Mouse (Mus musculus): ENCODE data around the gene Cygb.
A peak's percentile ranks its signal among the peaks of the same experiment; 100 is the strongest.

Cygb gene

GRCm38 (mm10) chr11:116654255-116654821, at the start of gene Cygb:
Gene Cygb, minus strand, starts transcription at chr11:116654313.
- DNase-seq (ENCODE audit: low read depth, low spot score), result peak; percentile 48

GRCm38 (mm10) chr11:116701377-116701841, 47.3 kb upstream of the Cygb start:
- no peak for DNase-seq (ENCODE audit: low read depth, low spot score)

- DNase-seq (ENCODE audit: low read depth, low spot score), result no peak
Observed at GRCm38 (mm10) chr11:116697521-116697920, 43.4 kb upstream of the Cygb start.

GRCm38 (mm10) chr11:116696426-116696825, 42.3 kb upstream of the Cygb start:
- DNase-seq (ENCODE audit: low read depth, low spot score), result no peak

GRCm38 (mm10) chr11:116695194-116695880, 41.2 kb upstream of the Cygb start:
- DNase-seq (ENCODE audit: low read depth, low spot score), result no peak

GRCm38 (mm10) chr11:116694250-116695193, 40.4 kb upstream of the Cygb start:
- DNase-seq (ENCODE audit: low read depth, low spot score), result peak; percentile 41

GRCm38 (mm10) chr11:116693899-116694249, 39.8 kb upstream of the Cygb start:
- DNase-seq (ENCODE audit: low read depth, low spot score), result no peak

- no peak for DNase-seq (ENCODE audit: low read depth, low spot score)
Observed at GRCm38 (mm10) chr11:116690701-116691575, 36.8 kb upstream of the Cygb start.

- DNase-seq (ENCODE audit: low read depth, low spot score), result no peak
Observed at GRCm38 (mm10) chr11:116689622-116690021, 35.5 kb upstream of the Cygb start.

- DNase-seq (ENCODE audit: low read depth, low spot score), result no peak
Observed at GRCm38 (mm10) chr11:116687897-116688296, 33.8 kb upstream of the Cygb start.

- DNase-seq (ENCODE audit: low read depth, low spot score), result no peak
Observed at GRCm38 (mm10) chr11:116685729-116686128, 31.6 kb upstream of the Cygb start.

- no peak for DNase-seq (ENCODE audit: low read depth, low spot score)
Observed at GRCm38 (mm10) chr11:116683777-116684176, 29.7 kb upstream of the Cygb start.

GRCm38 (mm10) chr11:116682501-116683144, 28.5 kb upstream of the Cygb start:
- no peak for DNase-seq (ENCODE audit: low read depth, low spot score)

- no peak for DNase-seq (ENCODE audit: low read depth, low spot score)
Observed at GRCm38 (mm10) chr11:116681147-116681546, 27.0 kb upstream of the Cygb start.

- no peak for DNase-seq (ENCODE audit: low read depth, low spot score)
Observed at GRCm38 (mm10) chr11:116680321-116681091, 26.4 kb upstream of the Cygb start.

- DNase-seq (ENCODE audit: low read depth, low spot score), result no peak
Observed at GRCm38 (mm10) chr11:116679148-116679547, 25.0 kb upstream of the Cygb start.

GRCm38 (mm10) chr11:116677711-116678441, 23.8 kb upstream of the Cygb start:
- no peak for DNase-seq (ENCODE audit: low read depth, low spot score)

GRCm38 (mm10) chr11:116676175-116676976, 22.3 kb upstream of the Cygb start:
- DNase-seq (ENCODE audit: low read depth, low spot score), result no peak

All from mesoderm, embryonic 11.5 days (tissue).